Mouse (Mus musculus) hematopoietic stem cell, adult 5-6 weeks (primary cell): Measurements from ENCODE around the gene Kank2. TPM values are rescaled to one million over a fixed set of nuclear protein-coding genes. Genes with fewer than 3 reads are reported as not detected.
"Not testable (repeated sequence)": the region's sequence is repeated elsewhere in the genome, so short reads cannot be mapped to it uniquely, and the experiment has no call there.

Experiments
- ATAC-seq, 2 experiments: fragments of 125-278 bp in 1 of 2; replicated peaks in 1 of 2; 2 replicates each; pipeline ENCODE4 v1.8.0; 2016 to 2017; ENCODE audit warnings: inconsistent platforms in 2 of 2, mild to moderate bottlenecking in 2 of 2, moderate number of reproducible peaks in 2 of 2, low read depth in 1 of 2, moderate TSS enrichment in 1 of 2; ENCODE audit not compliant: low FRiP score in 2 of 2, poor library complexity in 2 of 2, severe bottlenecking in 2 of 2, insufficient read depth in 1 of 2, low TSS enrichment in 1 of 2
- total RNA-seq: library from RNA; stranded (forward); fragments of 172-1452, 232-1000 nt; gene quantifications from 2 replicates; pipeline ENCODE4 v1.2.3, GENCODE M21; 2017

The Kank2 gene
- total RNA-seq, 1 experiment from 2014 or later = 4.3 TPM

GRCm38 (mm10) chr9:21794344-21794834, 4.2 kb downstream of the Kank2 start:
- ATAC-seq = no peak

DNA sequence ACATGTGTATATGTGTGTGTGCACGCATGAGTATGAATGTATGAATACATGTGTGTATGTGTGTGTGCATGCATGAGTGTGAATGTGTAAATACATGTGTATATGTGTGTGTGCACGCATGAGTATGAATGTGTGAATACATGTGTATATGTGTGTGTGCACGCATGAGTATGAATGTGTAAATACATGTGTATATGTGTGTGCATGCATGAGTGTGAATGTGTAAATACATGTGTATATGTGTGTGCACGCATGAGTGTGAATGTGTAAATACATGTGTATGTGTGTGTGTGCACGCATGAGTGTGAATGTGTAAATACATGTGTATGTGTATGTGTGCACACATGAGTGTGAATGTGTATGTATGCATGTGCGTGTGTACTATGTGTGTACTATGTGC, 5.0 kb downstream of the Kank2 start:
- ATAC-seq = not testable (repeated sequence)

DNA sequence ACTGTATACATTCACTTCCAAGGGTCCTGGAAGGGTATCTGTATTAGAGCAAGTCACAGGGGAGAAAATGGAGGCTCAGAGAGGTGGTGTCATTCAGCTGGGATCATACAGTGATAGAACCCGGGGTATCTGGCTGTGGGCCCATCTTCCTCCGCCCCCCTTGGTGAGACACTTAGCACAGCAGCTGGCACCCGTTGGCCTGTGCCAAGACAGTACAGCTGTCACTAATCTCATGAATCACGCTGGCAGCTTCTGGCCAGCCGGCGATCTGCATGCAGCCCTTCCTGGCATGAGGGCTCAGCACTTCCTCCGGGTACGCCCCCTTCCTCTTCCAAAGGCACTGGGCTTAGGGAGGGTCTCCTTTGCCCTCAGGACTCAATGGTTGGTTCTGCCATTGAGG, 5.9 kb downstream of the Kank2 start:
- peak; percentile 56 to 58; a peak in 3 of 4 replicates for ATAC-seq

DNA sequence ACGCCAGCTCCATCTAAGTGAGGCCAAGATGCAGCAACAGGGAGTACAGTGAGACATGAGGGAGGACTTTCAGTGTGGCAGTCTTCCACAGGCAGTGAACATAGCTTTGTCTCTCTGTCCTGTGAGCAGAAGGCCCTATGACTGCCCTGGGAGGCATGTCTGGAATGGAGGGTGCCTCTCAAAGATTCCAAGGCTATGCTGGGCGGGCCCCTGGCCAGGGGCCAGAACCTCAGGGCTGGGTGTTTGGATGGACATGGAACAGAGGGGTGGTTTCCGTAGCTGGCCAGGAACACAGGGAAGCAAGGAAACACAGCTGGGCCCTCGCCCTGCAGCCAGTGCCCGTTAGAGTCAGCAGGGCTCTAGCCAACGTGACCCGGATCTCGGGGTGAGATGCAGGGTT, 6.7 kb downstream of the Kank2 start:
- no peak for ATAC-seq

- ATAC-seq = no peak
Measured at GRCm38 (mm10) chr9:21788234-21788633, 10.3 kb downstream of the Kank2 start.

GRCm38 (mm10) chr9:21787654-21788053, 10.9 kb downstream of the Kank2 start:
- ATAC-seq = no peak

DNA sequence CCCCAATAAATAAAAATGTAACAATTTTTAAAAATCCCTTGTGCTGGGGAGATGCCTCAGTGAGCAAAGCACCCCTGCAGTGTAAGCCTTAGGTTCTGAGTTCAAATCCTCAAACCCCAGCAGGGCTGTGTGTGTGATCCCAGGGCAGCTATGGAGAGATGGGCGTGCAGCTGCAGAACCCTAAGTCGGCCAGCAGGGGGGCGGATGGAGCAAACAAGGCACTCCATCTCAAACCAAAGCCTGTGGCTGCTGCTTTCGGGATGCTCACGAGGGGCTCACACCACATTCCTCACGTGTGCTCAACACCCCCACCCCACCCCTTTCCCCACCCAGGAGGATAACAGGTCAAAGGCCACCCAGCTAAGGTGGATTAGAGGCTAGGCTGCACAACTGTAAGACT, 11.6 kb downstream of the Kank2 start:
- ATAC-seq = peak; percentile 76 to 89; a peak in 3 of 4 replicates

DNA sequence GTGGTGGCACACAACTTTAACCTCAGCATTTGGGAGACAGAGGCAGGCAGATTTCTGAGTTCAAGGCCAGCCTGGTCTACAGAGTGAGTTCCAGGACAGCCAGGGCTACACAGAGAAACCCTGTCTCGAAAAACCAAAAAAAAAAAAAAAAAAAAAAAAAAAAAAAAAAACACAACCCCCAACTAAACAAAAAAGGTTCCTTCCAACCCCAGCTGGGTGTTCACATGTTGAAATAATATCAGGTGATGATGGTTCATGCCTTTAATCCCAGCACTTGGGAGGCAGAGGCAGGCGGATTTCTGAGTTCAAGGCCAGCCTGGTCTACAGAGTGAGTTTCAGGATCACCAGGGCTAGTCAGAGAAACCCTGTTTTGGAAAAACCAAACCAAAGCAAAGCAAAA, 12.2 kb downstream of the Kank2 start:
- not testable (repeated sequence) for ATAC-seq

DNA sequence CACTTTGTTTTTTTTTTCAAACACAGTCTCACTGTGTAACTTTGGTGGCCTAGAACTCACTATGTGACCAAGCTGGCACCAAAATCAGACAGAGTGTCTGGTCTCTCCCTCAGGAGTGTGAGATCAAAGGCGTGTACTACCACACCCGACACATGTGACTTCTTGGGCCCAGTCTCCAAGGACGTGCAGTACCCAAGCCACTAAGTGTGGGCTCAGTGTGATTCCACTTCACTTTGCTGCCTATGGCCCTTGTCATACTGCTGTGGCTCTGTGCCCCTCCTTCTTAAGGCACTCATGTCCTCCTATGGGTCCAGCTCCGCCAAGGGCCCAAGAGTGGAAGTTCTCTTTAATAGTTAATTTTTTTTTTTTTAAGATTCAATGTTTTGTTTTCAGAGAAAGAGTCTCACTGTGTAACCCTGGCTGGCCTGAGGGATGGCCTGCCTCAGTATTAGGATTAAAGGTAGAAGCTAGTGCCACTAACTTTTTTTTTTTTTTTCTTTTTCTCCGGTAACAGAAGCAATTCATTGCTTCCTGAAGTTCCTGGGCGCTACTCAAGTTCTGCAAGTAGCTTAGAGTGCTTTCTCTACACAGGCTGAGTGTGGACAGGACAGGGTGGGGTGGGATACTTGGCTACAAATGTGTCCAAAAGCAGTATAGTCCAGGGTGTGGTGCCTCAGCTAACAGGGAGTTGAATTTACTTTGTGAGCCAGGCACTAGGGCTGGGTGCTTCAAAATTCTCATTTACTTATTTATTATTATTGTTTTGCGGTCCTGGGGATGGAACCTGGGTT, 13.8 kb downstream of the Kank2 start:
- no peak for ATAC-seq

DNA sequence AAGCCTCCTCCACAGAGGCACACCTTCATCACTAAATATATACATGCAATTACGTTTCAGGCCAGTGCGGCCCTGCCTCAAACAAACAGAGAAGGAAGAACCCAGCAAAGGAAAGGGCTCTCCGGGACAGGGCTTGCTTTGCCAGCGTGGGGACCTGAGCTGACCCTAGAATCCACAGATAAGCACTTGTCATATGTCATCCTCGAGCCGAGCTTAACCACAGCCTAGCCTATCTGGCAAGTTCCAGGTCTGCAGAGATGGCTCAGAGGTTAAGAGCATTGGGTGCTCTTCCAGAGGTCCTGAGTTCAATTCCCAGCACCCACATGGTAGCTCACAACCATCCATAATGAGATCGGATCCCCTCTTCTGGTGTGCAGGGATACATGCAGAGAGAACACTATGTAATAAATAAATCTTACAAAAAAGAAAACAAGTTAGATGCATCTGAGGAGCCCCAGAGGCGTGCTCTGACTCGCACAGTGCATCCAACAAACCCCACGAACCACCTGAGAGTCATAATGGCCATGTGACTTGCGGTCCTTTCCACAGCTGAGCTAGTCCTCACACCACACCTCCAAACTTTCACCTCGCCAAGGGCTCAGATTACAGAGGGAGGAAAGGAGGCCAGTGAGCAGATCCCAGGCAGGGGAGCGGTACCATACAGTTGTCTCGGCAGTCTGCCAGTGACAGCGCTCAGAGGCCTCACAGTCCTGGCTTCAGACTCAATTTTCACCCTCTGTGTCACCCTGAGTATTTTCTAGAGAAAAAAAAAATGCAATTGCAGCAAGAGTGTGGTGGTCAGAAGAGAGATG, 16.7 kb downstream of the Kank2 start:
- no peak for ATAC-seq

DNA sequence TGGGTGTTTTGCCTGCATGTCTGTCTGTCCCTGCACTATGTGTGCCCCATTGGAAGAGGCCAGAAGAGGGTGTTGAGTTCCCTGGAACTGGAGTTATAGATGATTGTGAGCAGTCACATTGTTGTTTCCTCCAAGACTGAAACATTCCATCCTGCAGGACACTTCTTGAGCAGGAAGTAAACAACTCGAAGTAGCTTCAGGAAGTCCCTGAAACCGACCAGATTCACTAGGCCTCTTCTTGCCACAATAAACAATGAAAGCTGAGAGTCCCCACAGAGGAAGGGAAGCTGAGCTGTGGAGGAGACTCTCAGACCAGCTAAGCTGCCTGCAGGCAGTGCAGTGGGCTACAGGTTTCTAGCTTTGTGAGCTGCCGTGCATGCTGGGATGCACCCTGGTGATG, 20.8 kb downstream of the Kank2 start:
- no peak for ATAC-seq

- ATAC-seq = no peak
Measured at GRCm38 (mm10) chr9:21774353-21774752, 24.2 kb downstream of the Kank2 start.

- ATAC-seq = not testable (repeated sequence)
Measured at GRCm38 (mm10) chr9:21773396-21773795, 25.1 kb downstream of the Kank2 start.

- ATAC-seq = no peak
Measured at GRCm38 (mm10) chr9:21769558-21770183, 28.9 kb downstream of the Kank2 start.

GRCm38 (mm10) chr9:21768511-21769411, 29.8 kb downstream of the Kank2 start:
- ATAC-seq = no peak

GRCm38 (mm10) chr9:21767896-21768295, 30.6 kb downstream of the Kank2 start:
- ATAC-seq = no peak
